Mouse (Mus musculus) adrenal gland, adult 18-20 months (tissue): ENCODE data around the gene Ms4a6d. TPM values are rescaled to one million over a fixed set of nuclear protein-coding genes. Genes with fewer than 3 reads are reported as not detected.

Experiments
- DNase-seq, 2 experiments: peaks; one replicate each; pipeline ENCODE4 v3.0.0; 2021 to 2022; ENCODE audit warnings: low spot score in 2 of 2
- long read RNA-seq, 2 experiments: library from polyadenylated mRNA; stranded (forward); transcript quantifications; one replicate each; pipeline ENCODE4 v2.0.0; 2021
- total RNA-seq, 2 experiments: library from RNA; stranded (reverse); gene quantifications; 1 replicate in 1 of 2; 2 replicates in 1 of 2; pipeline ENCODE4 v1.2.3; 2021

Gene Ms4a6d
- total RNA-seq = 10 to 100 TPM in 1 of 2 experiments, 1 to 10 TPM in 1; 8.2 to 11.6 TPM
- long read RNA-seq, experiment 1, partial matches to known transcripts = 0 of 4 reads
- long read RNA-seq, experiment 1, other reads (novel, unspliced or antisense) = 0 of 4 reads
- long read RNA-seq, experiment 2, transcript Ms4a6d-201 (7 exons, 1,418 nt) = major isoform, 5 of 7 reads
- long read RNA-seq, experiment 2, partial matches to known transcripts = 1 of 7 reads
- long read RNA-seq, experiment 2, other reads (novel, unspliced or antisense) = 1 of 7 reads

- DNase-seq = no peak
Measured at GRCm38 (mm10) chr19:11604603-11605002, at the start of gene Ms4a6d. Gene Ms4a6d, minus strand, starts transcription at chr19:11604849.

- DNase-seq = no peak
Measured at GRCm38 (mm10) chr19:11649564-11649963, 44.9 kb upstream of the Ms4a6d start.

GRCm38 (mm10) chr19:11646166-11646565 lies 41.5 kb upstream of the Ms4a6d start:
- DNase-seq = no peak

GRCm38 (mm10) chr19:11640732-11641131 lies 36.1 kb upstream of the Ms4a6d start, which contains the start of gene Ms4a3:
Gene Ms4a3, minus strand, starts transcription at chr19:11640851.
- DNase-seq = no peak

GRCm38 (mm10) chr19:11639038-11639437 lies 34.4 kb upstream of the Ms4a6d start:
- no peak for DNase-seq

GRCm38 (mm10) chr19:11635572-11635971 lies 30.9 kb upstream of the Ms4a6d start:
- DNase-seq = no peak

GRCm38 (mm10) chr19:11634330-11634729 lies 29.7 kb upstream of the Ms4a6d start:
- no peak for DNase-seq

GRCm38 (mm10) chr19:11633732-11634131 lies 29.1 kb upstream of the Ms4a6d start:
- no peak for DNase-seq

GRCm38 (mm10) chr19:11625231-11625630 lies 20.6 kb upstream of the Ms4a6d start:
- DNase-seq = no peak

GRCm38 (mm10) chr19:11624800-11625199 lies 20.2 kb upstream of the Ms4a6d start:
- no peak for DNase-seq

GRCm38 (mm10) chr19:11623551-11623950 lies 18.9 kb upstream of the Ms4a6d start, which contains the start of gene Ms4a2:
Gene Ms4a2, minus strand, starts transcription at chr19:11623719.
- DNase-seq = no peak

GRCm38 (mm10) chr19:11617983-11618382 lies 13.3 kb upstream of the Ms4a6d start:
- DNase-seq = no peak

- DNase-seq = no peak
Measured at GRCm38 (mm10) chr19:11614805-11615204, 10.2 kb upstream of the Ms4a6d start.

- no peak for DNase-seq
Measured at GRCm38 (mm10) chr19:11613776-11614443, 9.3 kb upstream of the Ms4a6d start.

- DNase-seq = no peak
Measured at GRCm38 (mm10) chr19:11613084-11613483, 8.4 kb upstream of the Ms4a6d start.

GRCm38 (mm10) chr19:11612293-11612692 lies 7.6 kb upstream of the Ms4a6d start:
- DNase-seq = no peak

GRCm38 (mm10) chr19:11611541-11611945 lies 6.9 kb upstream of the Ms4a6d start:
- DNase-seq = no peak

GRCm38 (mm10) chr19:11608172-11608571 lies 3.5 kb upstream of the Ms4a6d start:
- DNase-seq = peak; percentile 27 to 42

- DNase-seq = no peak
Measured at GRCm38 (mm10) chr19:11602026-11602425, 2.6 kb downstream of the Ms4a6d start.

- no peak for DNase-seq
Measured at GRCm38 (mm10) chr19:11601349-11601748, 3.3 kb downstream of the Ms4a6d start.

GRCm38 (mm10) chr19:11589891-11590449 lies 14.7 kb downstream of the Ms4a6d start:
- no peak for DNase-seq

GRCm38 (mm10) chr19:11589205-11589604 lies 15.4 kb downstream of the Ms4a6d start:
- no peak for DNase-seq
